Mouse (Mus musculus) cortical plate, adult 2 months (tissue): ENCODE results near the gene Ugt1a5.

Experiments
- CTCF ChIP-seq: fragments of 200-500 bp; IDR thresholded peaks from 2 replicates; pipeline ENCODE4 v1.5.1; 2011; ENCODE audit warnings: mild to moderate bottlenecking, control low read depth, low read length; ENCODE audit not compliant: insufficient read depth; ENCODE audit errors: extremely low read depth
- POLR2A ChIP-seq: fragments of 200-500 bp; IDR thresholded peaks from 2 replicates; pipeline ENCODE4 v1.6.1; 2011; ENCODE audit warnings: mild to moderate bottlenecking, low read length, control low read depth; ENCODE audit not compliant: insufficient read depth; ENCODE audit errors: extremely low read depth

DNA sequence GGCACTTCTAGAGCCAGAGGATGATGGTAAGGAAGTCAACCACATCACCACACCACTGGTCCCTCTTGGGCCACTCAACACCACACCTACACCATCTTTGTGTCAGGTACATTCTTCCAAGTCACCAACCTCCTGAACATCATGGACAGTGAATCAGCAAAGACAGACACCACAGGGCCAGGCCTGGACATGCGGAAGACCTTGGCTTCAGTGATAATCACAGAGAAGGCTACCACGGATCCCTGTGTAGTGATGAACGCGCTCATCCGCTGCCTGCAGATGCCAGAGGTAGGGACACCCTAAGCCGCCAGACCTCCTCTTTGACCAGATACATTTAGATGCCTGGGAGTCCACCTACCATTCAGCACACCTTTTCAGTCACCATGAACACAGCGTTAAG lies 62.3 kb downstream of the Ugt1a5 start:
- TF ChIP-seq POLR2A (no peak), CTCF (no peak)
